17 mouse cellular contexts compared by ENCODE assay signal in genomic region chr8:122216433-122216832, GRCm38 (mm10).
DNase-seq lines count a peak whose midpoint lies in the region; ATAC-seq and TF ChIP-seq lines count a peak whose summit lies in the region.
"Had no signal": no experiment of that assay in that cellular context is flagged by ENCODE, and none has a peak within 500 bp of the region (broad histone marks: within the 10 kb centered on the region; RNA-seq: fewer than 3 reads in every experiment).

No protein-coding gene starts in this region.

- no peak overlapping the region for H3K4me3 ChIP-seq in intestine, embryonic 14.5 days (ENCODE audit: low read depth, low read length)
- no peak overlapping the region for H3K4me3 ChIP-seq in intestine, postnatal 0 days (ENCODE audit: low read depth, low read length)
- H3K4me3 ChIP-seq in intestine, embryonic 16.5 days (ENCODE audit: low read length): no peak overlapping the region
- no peak overlapping the region for H3K4me3 ChIP-seq in midbrain, embryonic 11.5 days (ENCODE audit: low read depth, low read length)
- H3K4me3 ChIP-seq: embryonic facial prominence, embryonic 13.5 days; forebrain, embryonic 13.5 days; hindbrain, embryonic 13.5 days had no signal

- no peak for DNase-seq in intestine, embryonic 14.5 days (ENCODE audit: low spot score)
- peak; percentile 30 for DNase-seq in R1 (ENCODE audit: low read depth, low spot score)
- no peak for DNase-seq in midbrain, embryonic 11.5 days (ENCODE audit: low spot score, missing footprints)
- no peak for DNase-seq in adipocyte (ENCODE audit: low spot score)
- DNase-seq: adrenal gland, adult 8-10 months; adrenal gland, postnatal 36 days; cerebellum, adult 2 months; cerebellum, postnatal 25 days; forebrain, postnatal 0 days; gastrocnemius, postnatal 36 days; kidney, adult 11 months had no signal

- no peak overlapping the region for H3K9ac ChIP-seq in intestine, embryonic 14.5 days (ENCODE audit: low read length)
- no peak overlapping the region for H3K9ac ChIP-seq in intestine, postnatal 0 days (ENCODE audit: low read depth, low read length)
- no peak overlapping the region for H3K9ac ChIP-seq in intestine, embryonic 16.5 days (ENCODE audit: low read depth, low read length)
- H3K9ac ChIP-seq in midbrain, embryonic 11.5 days (ENCODE audit: low read length): no peak overlapping the region
- H3K9ac ChIP-seq: embryonic facial prominence, embryonic 13.5 days; forebrain, embryonic 13.5 days; forebrain, postnatal 0 days; hindbrain, embryonic 13.5 days had no signal

- no peak overlapping the region for H3K4me2 ChIP-seq in intestine, embryonic 14.5 days (ENCODE audit: low read length)
- no peak overlapping the region for H3K4me2 ChIP-seq in intestine, postnatal 0 days (replicated peaks; ENCODE audit: low read depth)
- no peak overlapping the region for H3K4me2 ChIP-seq in intestine, embryonic 16.5 days (ENCODE audit: low read depth, low read length)
- H3K4me2 ChIP-seq in midbrain, embryonic 11.5 days: no peak overlapping the region
- H3K4me2 ChIP-seq: embryonic facial prominence, embryonic 13.5 days; forebrain, embryonic 13.5 days; hindbrain, embryonic 13.5 days had no signal

- H3K27ac ChIP-seq in intestine, embryonic 14.5 days (ENCODE audit: low read depth): no peak overlapping the region
- H3K27ac ChIP-seq in intestine, postnatal 0 days (ENCODE audit: low read depth, low read length): no peak overlapping the region
- no peak overlapping the region for H3K27ac ChIP-seq in intestine, embryonic 16.5 days (ENCODE audit: low read length)
- no peak overlapping the region for H3K27ac ChIP-seq in midbrain, embryonic 11.5 days (ENCODE audit: low read depth, low read length)
- H3K27ac ChIP-seq: embryonic facial prominence, embryonic 13.5 days; forebrain, embryonic 13.5 days; hindbrain, embryonic 13.5 days; hindbrain, postnatal 0 days had no signal

- no peaks in the 10 kb centered on the region for H3K36me3 ChIP-seq in intestine, embryonic 14.5 days (ENCODE audit: control insufficient read depth, insufficient read depth, low read length)
- H3K36me3 ChIP-seq in intestine, postnatal 0 days (ENCODE audit: control insufficient read depth, insufficient read depth): no peaks in the 10 kb centered on the region
- H3K36me3 ChIP-seq in intestine, embryonic 16.5 days (ENCODE audit: control insufficient read depth, insufficient read depth, low read length): no peaks in the 10 kb centered on the region
- no peaks in the 10 kb centered on the region for H3K36me3 ChIP-seq in midbrain, embryonic 11.5 days (ENCODE audit: control insufficient read depth, insufficient read depth, low read length)
- H3K36me3 ChIP-seq: embryonic facial prominence, embryonic 13.5 days; hindbrain, embryonic 13.5 days had no signal

- ATAC-seq in intestine, embryonic 14.5 days (replicated peaks; ENCODE audit: low FRiP score, low TSS enrichment, low read depth): peak; percentile 53; the same call in 1 of the 2 replicates
- no peak for ATAC-seq in intestine, postnatal 0 days
- peak; percentile 60; the same call in 1 of the 2 replicates for ATAC-seq in intestine, embryonic 16.5 days
- ATAC-seq in midbrain, embryonic 11.5 days (ENCODE audit: low FRiP score): no peak
- ATAC-seq: forebrain, embryonic 13.5 days; forebrain, postnatal 0 days; hindbrain, postnatal 0 days had no signal

- no peaks in the 10 kb centered on the region for H3K27me3 ChIP-seq in intestine, embryonic 14.5 days (replicated peaks; ENCODE audit: control insufficient read depth, insufficient read depth, low read length)
- H3K27me3 ChIP-seq in intestine, postnatal 0 days (replicated peaks; ENCODE audit: control insufficient read depth, insufficient read depth, low read length): no peaks in the 10 kb centered on the region
- H3K27me3 ChIP-seq in intestine, embryonic 16.5 days (replicated peaks; ENCODE audit: control insufficient read depth, insufficient read depth, low read length): no peaks in the 10 kb centered on the region
- no peaks in the 10 kb centered on the region for H3K27me3 ChIP-seq in midbrain, embryonic 11.5 days (ENCODE audit: control insufficient read depth, insufficient read depth, low read length)
- H3K27me3 ChIP-seq: embryonic facial prominence, embryonic 13.5 days; forebrain, embryonic 13.5 days; hindbrain, embryonic 13.5 days had no signal

- WGBS in intestine, embryonic 14.5 days: 69% methylated on average over 6 of the region's 6 CpGs
- WGBS in intestine, postnatal 0 days: 51% methylated on average over 6 of the region's 6 CpGs
- 65% methylated on average over 6 of the region's 6 CpGs for WGBS in intestine, embryonic 16.5 days
- 67% methylated on average over 6 of the region's 6 CpGs for WGBS in midbrain, embryonic 11.5 days

- no peaks in the 10 kb centered on the region for H3K9me3 ChIP-seq in intestine, embryonic 14.5 days (ENCODE audit: control insufficient read depth, low read length)
- no peaks in the 10 kb centered on the region for H3K9me3 ChIP-seq in intestine, postnatal 0 days (ENCODE audit: control insufficient read depth)
- no peaks in the 10 kb centered on the region for H3K9me3 ChIP-seq in intestine, embryonic 16.5 days (ENCODE audit: control insufficient read depth, low read length)
- H3K9me3 ChIP-seq in midbrain, embryonic 11.5 days (ENCODE audit: control insufficient read depth, low read length): no peaks in the 10 kb centered on the region
- H3K9me3 ChIP-seq: embryonic facial prominence, embryonic 13.5 days; forebrain, embryonic 13.5 days; hindbrain, embryonic 13.5 days had no signal

- no peak for TF ChIP-seq CTCF in intestine, postnatal 0 days (IDR thresholded peaks at IDR 0.05; ENCODE audit: low read depth)

- no peaks in the 10 kb centered on the region for H3K4me1 ChIP-seq in intestine, embryonic 14.5 days (replicated peaks; ENCODE audit: control insufficient read depth, insufficient read depth, low read length)
- no peaks in the 10 kb centered on the region for H3K4me1 ChIP-seq in intestine, postnatal 0 days (replicated peaks; ENCODE audit: control insufficient read depth, insufficient read depth, low read length)
- no peaks in the 10 kb centered on the region for H3K4me1 ChIP-seq in intestine, embryonic 16.5 days (ENCODE audit: control insufficient read depth, insufficient read depth, low read length)
- H3K4me1 ChIP-seq in midbrain, embryonic 11.5 days (ENCODE audit: control insufficient read depth, insufficient read depth, low read length): no peaks in the 10 kb centered on the region
- H3K4me1 ChIP-seq: forebrain, embryonic 13.5 days; hindbrain, embryonic 13.5 days had no signal

Comparison
In these comparisons a context has a peak if more than half of its experiments do, and no peak if none do; other contexts are left out.
1. ATAC-seq: peak in intestine, embryonic 14.5 days (single experiment) and intestine, embryonic 16.5 days (single experiment); none in intestine, postnatal 0 days (single experiment) and midbrain, embryonic 11.5 days (single experiment).